Mouse (Mus musculus): ENCODE data around the gene Hoxa11.

DNA sequence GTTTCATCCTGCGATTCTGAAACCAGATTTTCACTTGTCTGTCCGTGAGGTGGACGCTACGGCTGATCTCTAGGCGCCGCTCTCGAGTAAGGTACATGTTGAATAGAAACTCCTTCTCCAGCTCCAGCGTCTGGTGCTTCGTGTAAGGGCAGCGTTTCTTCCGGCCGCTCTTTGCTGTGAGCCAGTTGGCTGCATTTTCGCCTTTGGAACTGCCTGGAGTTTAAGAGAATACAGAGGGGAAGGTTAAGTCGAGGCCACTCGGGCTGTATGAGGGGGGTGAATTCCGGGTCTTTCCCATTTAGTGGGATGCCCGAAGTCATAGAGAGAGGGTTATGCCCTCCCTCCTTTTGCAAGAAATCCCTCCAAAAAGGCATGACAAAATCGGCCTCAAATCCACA is 13.0 kb downstream of the Hoxa11 start:
- TF ChIP-seq POLR2A (IDR thresholded peaks at IDR 0.05; ENCODE audit: borderline replicate concordance, insufficient read depth, low read length) (no peak), CTCF (IDR thresholded peaks at IDR 0.05; ENCODE audit: borderline replicate concordance, insufficient read depth, low read depth, low read length) (no peak)

Measured in cerebellum, adult 2 months (tissue).